Mouse (Mus musculus): ENCODE measurements around the gene Ttc19.
A peak's percentile ranks its signal among the peaks of the same experiment; 100 is the strongest.

The Ttc19 gene

GRCm38 (mm10) chr11:62280675-62281600, at the start of gene Ttc19, which contains the start of gene Zswim7:
Gene Ttc19 (plus strand): TSS chr11:62281473.
Gene Zswim7 (minus strand): TSS chr11:62281375.
- peak; percentile 88 to 92 for DNase-seq (ENCODE audit: low spot score in 2 of 2)

- no peak for DNase-seq (ENCODE audit: low spot score in 2 of 2)
These were observed 40.5 kb upstream of the Ttc19 start for GRCm38 (mm10) chr11:62240631-62241261.

GRCm38 (mm10) chr11:62243871-62244270, 37.4 kb upstream of the Ttc19 start:
- DNase-seq (ENCODE audit: low spot score in 2 of 2): no peak

- DNase-seq (ENCODE audit: low spot score in 2 of 2): no peak
These were observed 36.8 kb upstream of the Ttc19 start for GRCm38 (mm10) chr11:62244471-62244870.

GRCm38 (mm10) chr11:62247759-62248400, 33.4 kb upstream of the Ttc19 start:
- no peak for DNase-seq (ENCODE audit: low spot score in 2 of 2)

- DNase-seq (ENCODE audit: low spot score in 2 of 2): peak; percentile 11 to 22
These were observed 32.6 kb upstream of the Ttc19 start, which contains the start of gene Adora2b for GRCm38 (mm10) chr11:62248401-62249244. Gene Adora2b (plus strand): TSS chr11:62248984.

- peak in 1 of 2 experiments; percentile 9 for DNase-seq (ENCODE audit: low spot score in 2 of 2)
These were observed 31.8 kb upstream of the Ttc19 start for GRCm38 (mm10) chr11:62249266-62250037.

GRCm38 (mm10) chr11:62251047-62251446, 30.2 kb upstream of the Ttc19 start:
- DNase-seq (ENCODE audit: low spot score in 2 of 2): no peak

GRCm38 (mm10) chr11:62253380-62253779, 27.9 kb upstream of the Ttc19 start:
- no peak for DNase-seq (ENCODE audit: low spot score in 2 of 2)

GRCm38 (mm10) chr11:62259214-62259613, 22.1 kb upstream of the Ttc19 start:
- DNase-seq (ENCODE audit: low spot score in 2 of 2): no peak

- no peak for DNase-seq (ENCODE audit: low spot score in 2 of 2)
These were observed 17.7 kb upstream of the Ttc19 start for GRCm38 (mm10) chr11:62263599-62263998.

- DNase-seq (ENCODE audit: low spot score in 2 of 2): no peak
These were observed 17.3 kb upstream of the Ttc19 start for GRCm38 (mm10) chr11:62264018-62264417.

GRCm38 (mm10) chr11:62265642-62266041, 15.6 kb upstream of the Ttc19 start:
- no peak for DNase-seq (ENCODE audit: low spot score in 2 of 2)

- no peak for DNase-seq (ENCODE audit: low spot score in 2 of 2)
These were observed 14.6 kb upstream of the Ttc19 start for GRCm38 (mm10) chr11:62266466-62267214.

GRCm38 (mm10) chr11:62268381-62268780, 12.9 kb upstream of the Ttc19 start:
- DNase-seq (ENCODE audit: low spot score in 2 of 2): no peak

- DNase-seq (ENCODE audit: low spot score in 2 of 2): no peak
These were observed 12.2 kb upstream of the Ttc19 start for GRCm38 (mm10) chr11:62269097-62269496.

- no peak for DNase-seq (ENCODE audit: low spot score in 2 of 2)
These were observed 10.4 kb upstream of the Ttc19 start for GRCm38 (mm10) chr11:62270851-62271250.

GRCm38 (mm10) chr11:62277086-62277485, 4.2 kb upstream of the Ttc19 start:
- DNase-seq (ENCODE audit: low spot score in 2 of 2): no peak

GRCm38 (mm10) chr11:62278027-62278426, 3.2 kb upstream of the Ttc19 start:
- peak; percentile 33 to 53 for DNase-seq (ENCODE audit: low spot score in 2 of 2)

GRCm38 (mm10) chr11:62281601-62281997, 326 bp downstream of the Ttc19 start:
- no peak for DNase-seq (ENCODE audit: low spot score in 2 of 2)

All from frontal cortex, postnatal 25 days (tissue).